Mouse (Mus musculus) CH12.LX (cell line): Measurements from ENCODE around the gene Ddx28. TPM values are rescaled to one million over a fixed set of nuclear protein-coding genes. Genes with fewer than 3 reads are reported as not detected.

Experiments used
- DNase-seq: peaks from one replicate; pipeline ENCODE4 v3.0.0-alpha.2; 2013; ENCODE audit errors: extremely low read depth
- H3K27ac ChIP-seq: 2 replicates; pipeline ENCODE4 v1.5.1; 2012; ENCODE audit warnings: low read depth, mild to moderate bottlenecking, control low read depth, moderate library complexity; ENCODE audit not compliant: insufficient read depth
- H3K27me3 ChIP-seq: replicated peaks from 2 replicates; pipeline ENCODE3; 2012; ENCODE audit warnings: inconsistent platforms
- H3K36me3 ChIP-seq, 2 experiments: replicated peaks in 1 of 2; 2 replicates each; pipeline versions ENCODE3 to v1.6.1; 2012; ENCODE audit warnings: inconsistent platforms in 1 of 2, low read length in 1 of 2, mild to moderate bottlenecking in 1 of 2, mixed read lengths in 1 of 2, moderate library complexity in 1 of 2; ENCODE audit not compliant: control insufficient read depth in 1 of 2, insufficient read depth in 1 of 2
- H3K4me1 ChIP-seq, 2 experiments: 2 replicates each; pipeline ENCODE4 v1.6.1; 2012; ENCODE audit warnings: inconsistent platforms in 1 of 2, moderate library complexity in 1 of 2; ENCODE audit not compliant: insufficient read depth in 2 of 2, control insufficient read depth in 1 of 2
- H3K4me2 ChIP-seq: 2 replicates; pipeline ENCODE4 v1.6.1; 2012; ENCODE audit warnings: low read depth, mild to moderate bottlenecking, control low read depth; ENCODE audit not compliant: poor library complexity, insufficient read depth, severe bottlenecking
- H3K4me3 ChIP-seq, 3 experiments: fragments of 150-350 bp in 1 of 3; sonication (generic) in 1 of 3; replicated peaks in 1 of 3; 2 replicates each; pipeline versions ENCODE3 to v1.5.1; 2011 to 2012; ENCODE audit warnings: low read depth in 2 of 3, low read length in 2 of 3, mild to moderate bottlenecking in 2 of 3, moderate library complexity in 2 of 3, control low read depth in 1 of 3, improper control_type of control experiment in 1 of 3, inconsistent platforms in 1 of 3, mixed read lengths in 1 of 3; ENCODE audit not compliant: poor library complexity in 1 of 3
- H3K79me2 ChIP-seq: replicated peaks from 2 replicates; pipeline ENCODE4 v1.6.1; 2012; ENCODE audit warnings: mild to moderate bottlenecking, moderate library complexity; ENCODE audit not compliant: control insufficient read depth, poor library complexity, insufficient read depth, severe bottlenecking; ENCODE audit errors: extremely low read depth
- H3K9ac ChIP-seq: 2 replicates; pipeline ENCODE4 v1.6.1; 2012; ENCODE audit warnings: low read depth, mild to moderate bottlenecking, control low read depth, moderate library complexity; ENCODE audit not compliant: insufficient read depth
- H3K9me3 ChIP-seq: replicated peaks from 2 replicates; pipeline ENCODE3; 2012; ENCODE audit warnings: low read length, inconsistent platforms, mixed read lengths
- CHD1 ChIP-seq: IDR thresholded peaks from 2 replicates; pipeline ENCODE4 v1.6.1; 2012; ENCODE audit warnings: low read depth, low read length, improper control_type of control experiment, inconsistent platforms
- CTCF ChIP-seq, 2 experiments: IDR thresholded peaks in 1 of 2; conservative IDR thresholded peaks in 1 of 2; 2 replicates each; pipeline ENCODE4 v1.5.1; 2011 to 2012; ENCODE audit warnings: low read depth in 2 of 2, low read length in 2 of 2, improper control_type of control experiment in 1 of 2, inconsistent platforms in 1 of 2, mild to moderate bottlenecking in 1 of 2, moderate library complexity in 1 of 2
- ELF1 ChIP-seq: IDR thresholded peaks from 2 replicates; pipeline ENCODE4 v1.6.1; 2014; ENCODE audit warnings: low read depth, mild to moderate bottlenecking, inconsistent platforms, low read length, improper control_type of control experiment
- ETS1 ChIP-seq: conservative IDR thresholded peaks from 2 replicates; pipeline ENCODE4 v1.6.1; 2012; ENCODE audit warnings: low read depth, mild to moderate bottlenecking, inconsistent platforms, low read length, improper control_type of control experiment, moderate library complexity
- JUN ChIP-seq: IDR thresholded peaks from 2 replicates; pipeline ENCODE4 v1.6.1; 2011; ENCODE audit warnings: low read depth, mild to moderate bottlenecking, low read length, improper control_type of control experiment, moderate library complexity; ENCODE audit not compliant: insufficient read depth
- KAT2A ChIP-seq: IDR thresholded peaks from 2 replicates; pipeline ENCODE4 v1.6.1; 2012; ENCODE audit warnings: low read length, improper control_type of control experiment, inconsistent platforms; ENCODE audit not compliant: insufficient replicate concordance
- MAFK ChIP-seq: IDR thresholded peaks from 2 replicates; pipeline ENCODE4 v1.6.1; 2011; ENCODE audit warnings: low read length, improper control_type of control experiment; ENCODE audit not compliant: insufficient replicate concordance
- MAX ChIP-seq: IDR thresholded peaks from 2 replicates; pipeline ENCODE4 v1.6.1; 2011; ENCODE audit warnings: low read length, improper control_type of control experiment
- MAZ ChIP-seq: IDR thresholded peaks from 2 replicates; pipeline ENCODE4 v1.6.1; 2012; ENCODE audit warnings: low read depth, mild to moderate bottlenecking, inconsistent platforms, low read length, improper control_type of control experiment, moderate library complexity
- MXI1 ChIP-seq: IDR thresholded peaks from 2 replicates; pipeline ENCODE4 v1.6.1; 2011; ENCODE audit warnings: mild to moderate bottlenecking, low read depth, low read length, improper control_type of control experiment
- NRF1 ChIP-seq: IDR thresholded peaks from 2 replicates; pipeline ENCODE4 v1.6.1; 2014; ENCODE audit warnings: low read depth, mild to moderate bottlenecking, inconsistent platforms, low read length, improper control_type of control experiment, moderate library complexity
- PAX5 ChIP-seq: IDR thresholded peaks from 2 replicates; pipeline ENCODE4 v1.6.1; 2012; ENCODE audit warnings: low read length, inconsistent platforms, mixed read lengths
- POLR2AphosphoS2 ChIP-seq: IDR thresholded peaks from 2 replicates; pipeline ENCODE4 v1.6.1; 2011; ENCODE audit warnings: low read depth, low read length, improper control_type of control experiment
- RAD21 ChIP-seq: IDR thresholded peaks from 2 replicates; pipeline ENCODE4 v1.6.1; 2011; ENCODE audit warnings: low read depth, mild to moderate bottlenecking, low read length, improper control_type of control experiment, moderate library complexity
- SMC3 ChIP-seq: IDR thresholded peaks from 2 replicates; pipeline ENCODE4 v1.6.1; 2011; ENCODE audit warnings: low read depth, low read length, improper control_type of control experiment
- TBP ChIP-seq: conservative IDR thresholded peaks from 2 replicates; pipeline ENCODE4 v1.6.1; 2011; ENCODE audit warnings: low read depth, low read length, improper control_type of control experiment
- USF1 ChIP-seq: IDR thresholded peaks from 2 replicates; pipeline ENCODE4 v1.6.1; 2014; ENCODE audit warnings: low read depth, mild to moderate bottlenecking, inconsistent platforms, low read length, improper control_type of control experiment
- ZNF384 ChIP-seq: IDR thresholded peaks from 2 replicates; pipeline ENCODE4 v1.6.1; 2012; ENCODE audit warnings: low read depth, low read length, improper control_type of control experiment, inconsistent platforms
- dilution Hi-C: fragments of 300-500 bp; cut with MboI; formaldehyde crosslinking; loops from 2 replicates; pipeline ENCODE4 v1.14.3; 2020; ENCODE audit warnings: low sequenced_read_pairs; ENCODE audit not compliant: extremely low pct_unique_long_range_greater_than_20kb, extremely low pct_ligation_motif_present
- in situ Hi-C: fragments of 300-500 bp; cut with MboI; formaldehyde crosslinking; loops from 3 replicates; pipeline ENCODE4 v1.14.3; 2019; ENCODE audit warnings: low sequenced_read_pairs, low pct_ligation_motif_present, low pct_unique_long_range_greater_than_20kb, mixed read lengths
- polyA plus RNA-seq: library from polyadenylated mRNA; unstranded; fragments of >175 nt; gene quantifications from 2 replicates; pipeline ENCODE4 v1.2.1, GENCODE M21; 2012; ENCODE audit warnings: low read depth; ENCODE audit not compliant: insufficient read length
- total RNA-seq, 2 experiments: library from RNA; depleted of rRNA; stranded (reverse); fragments of 300-350 nt in 1 of 2; fragments of >200 nt in 1 of 2; gene quantifications; 2 replicates each; pipeline ENCODE4 v1.2.3; 2012 to 2014

Gene Ddx28
- total and polyA plus RNA-seq, 3 experiments: 15.5 to 21.8 (median 19.8) TPM

GRCm38 (mm10) chr8:106004538-106005207, 7.0 kb downstream of the Ddx28 start:
- in situ Hi-C loops (no loop called here), dilution Hi-C loops (no loop called here)
- H3K4me1 ChIP-seq: peaks cover 5 to 24% of the 10 kb centered on the region in 2 experiments
- H3K36me3 ChIP-seq: peaks cover 0 to 10% of the 10 kb centered on the region in 2 experiments
- no peaks in the 10 kb centered on the region for H3K9me3 ChIP-seq
- no peaks in the 10 kb centered on the region for H3K27me3 ChIP-seq
- no peak overlapping the region for H3K9ac ChIP-seq
- H3K27ac ChIP-seq: no peak overlapping the region
- H3K4me2 ChIP-seq: no peak overlapping the region
- H3K4me3 ChIP-seq: no peak overlapping the region
- TF ChIP-seq MAFK: no peak
- TF ChIP-seq CTCF (conservative IDR thresholded peaks at IDR 0.05 in 1 of 2, IDR thresholded peaks at IDR 0.05 in 1 of 2; ENCODE audit: low read depth in 2 of 2, low read length in 2 of 2): no peak
- TF ChIP-seq USF1: no peak
- TF ChIP-seq RAD21: no peak
- no peak for TF ChIP-seq NRF1
- TF ChIP-seq POLR2AphosphoS2: no peak
- no peak for TF ChIP-seq ELF1
- no peak for TF ChIP-seq MAX
- TF ChIP-seq ZNF384: no peak
- no peak for TF ChIP-seq KAT2A
- TF ChIP-seq ETS1: no peak
- TF ChIP-seq PAX5: no peak
- no peak for TF ChIP-seq SMC3
- no peak for TF ChIP-seq TBP
- TF ChIP-seq MXI1: no peak
- TF ChIP-seq CHD1: no peak
- TF ChIP-seq, all 38 proteins: peak for 0
- DNase-seq: no peak
- H3K79me2 ChIP-seq: peaks cover 2% of the 10 kb centered on the region; the same call in 1 of the 2 replicates

- H3K9me3 ChIP-seq: no peaks in the 10 kb centered on the region
- DNase-seq: no peak
- H3K4me2 ChIP-seq: no peak overlapping the region
- dilution Hi-C loops (no loop called here), in situ Hi-C loops (no loop called here)
- H3K27me3 ChIP-seq: no peaks in the 10 kb centered on the region
- no peak overlapping the region for H3K4me3 ChIP-seq
- H3K79me2 ChIP-seq: no peaks in the 10 kb centered on the region
- peaks cover 0 to 10% of the 10 kb centered on the region in 2 experiments; a peak in 2 of 4 replicates for H3K4me1 ChIP-seq
- TF ChIP-seq JUN (no peak), MAZ (no peak)
- no peaks in the 10 kb centered on the region for H3K36me3 ChIP-seq
- no peak overlapping the region for H3K9ac ChIP-seq
- no peak overlapping the region for H3K27ac ChIP-seq
Observed at GRCm38 (mm10) chr8:106001908-106002307, 9.8 kb downstream of the Ddx28 start.
